Mouse (Mus musculus) E14TG2a.4 (cell line): ENCODE measurements around the gene Gtpbp10.
A peak's percentile ranks its signal among the peaks of the same experiment; 100 is the strongest.

ENCODE experiments used
- H3K27me3 ChIP-seq: 2 replicates; pipeline ENCODE4 v1.6.1; 2014; ENCODE audit warnings: low read length, control low read depth; ENCODE audit not compliant: insufficient read depth
- H3K36me3 ChIP-seq: 2 replicates; pipeline ENCODE4 v1.6.1; 2014; ENCODE audit warnings: low read length, control low read depth; ENCODE audit not compliant: insufficient read depth
- H3K4me1 ChIP-seq: replicated peaks from 2 replicates; pipeline ENCODE4 v1.6.1; 2014; ENCODE audit warnings: low read depth, low read length, control low read depth
- H3K4me3 ChIP-seq: replicated peaks from 2 replicates; pipeline ENCODE4 v1.5.1; 2014; ENCODE audit warnings: mild to moderate bottlenecking, low read length
- H3K9me3 ChIP-seq: 2 replicates; pipeline ENCODE4 v1.6.1; 2014; ENCODE audit warnings: low read length, control low read depth
- CTCF ChIP-seq: conservative IDR thresholded peaks from 2 replicates; pipeline ENCODE4 v1.5.1; 2014; ENCODE audit warnings: low read length
- NANOG ChIP-seq: IDR thresholded peaks from 2 replicates; pipeline ENCODE4 v1.6.1; 2014; ENCODE audit warnings: borderline replicate concordance, low read length, mixed read lengths
- POU5F1 ChIP-seq: IDR thresholded peaks from 2 replicates; pipeline ENCODE4 v1.6.1; 2014; ENCODE audit warnings: low read length, borderline replicate concordance

The Gtpbp10 gene

GRCm38 (mm10) chr5:5539771-5540170 is 19.6 kb downstream of the Gtpbp10 start:
- no peak overlapping the region for H3K4me3 ChIP-seq
- TF ChIP-seq POU5F1 (no peak), CTCF (no peak), NANOG (no peak)
- peaks cover 87% of the 10 kb centered on the region for H3K36me3 ChIP-seq
- no peaks in the 10 kb centered on the region for H3K27me3 ChIP-seq
- H3K4me1 ChIP-seq = peaks cover 18% of the 10 kb centered on the region
- no peaks in the 10 kb centered on the region for H3K9me3 ChIP-seq

GRCm38 (mm10) chr5:5536131-5536530 is 23.2 kb downstream of the Gtpbp10 start:
- H3K9me3 ChIP-seq = peaks cover 9% of the 10 kb centered on the region
- no peak for TF ChIP-seq POU5F1
- no peak for TF ChIP-seq CTCF
- no peak for TF ChIP-seq NANOG

GRCm38 (mm10) chr5:5533656-5534420 is 25.5 kb downstream of the Gtpbp10 start:
- no peak for TF ChIP-seq CTCF
- no peak for TF ChIP-seq NANOG
- TF ChIP-seq POU5F1 = no peak
- Histone ChIP-seq H3K4me3 (no peak overlapping the region), H3K27me3 (no peaks in the 10 kb centered on the region), H3K4me1 (no peaks in the 10 kb centered on the region), H3K36me3 (peaks cover 28% of the 10 kb centered on the region), H3K9me3 (peaks cover 13% of the 10 kb centered on the region)

More at GRCm38 (mm10) chr5:5536131-5536530, 23.2 kb downstream of the Gtpbp10 start:
- Histone ChIP-seq H3K4me3 (no peak overlapping the region), H3K4me1 (peaks cover 15% of the 10 kb centered on the region), H3K27me3 (no peaks in the 10 kb centered on the region), H3K36me3 (peaks cover 51% of the 10 kb centered on the region)

GRCm38 (mm10) chr5:5515411-5515810 is 43.9 kb downstream of the Gtpbp10 start:
- H3K9me3 ChIP-seq = no peaks in the 10 kb centered on the region
- H3K4me3 ChIP-seq = no peak overlapping the region
- TF ChIP-seq POU5F1 = no peak
- TF ChIP-seq CTCF = no peak
- no peak for TF ChIP-seq NANOG

GRCm38 (mm10) chr5:5514196-5515076 is 44.9 kb downstream of the Gtpbp10 start, which contains the start of gene Cldn12:
Cldn12 (minus strand) TSS chr5:5514958.
- no peaks in the 10 kb centered on the region for H3K27me3 ChIP-seq
- H3K4me3 ChIP-seq = peak within 1 kb of the TSS; percentile 95
- H3K4me1 ChIP-seq = peaks cover 14% of the 10 kb centered on the region
- TF ChIP-seq POU5F1 (no peak), NANOG (no peak), CTCF (no peak)
- peaks cover 29% of the 10 kb centered on the region for H3K36me3 ChIP-seq
- no peaks in the 10 kb centered on the region for H3K9me3 ChIP-seq

More at GRCm38 (mm10) chr5:5515411-5515810, 43.9 kb downstream of the Gtpbp10 start:
- Histone ChIP-seq H3K27me3 (no peaks in the 10 kb centered on the region), H3K4me1 (peaks cover 9% of the 10 kb centered on the region), H3K36me3 (peaks cover 21% of the 10 kb centered on the region)

- Histone ChIP-seq H3K36me3 (peaks cover 48% of the 10 kb centered on the region), H3K9me3 (no peaks in the 10 kb centered on the region), H3K4me1 (peaks cover 41% of the 10 kb centered on the region), H3K27me3 (no peaks in the 10 kb centered on the region), H3K4me3 (no peak overlapping the region)
- no peak for TF ChIP-seq CTCF
- no peak for TF ChIP-seq NANOG
- no peak for TF ChIP-seq POU5F1
These were observed 47.9 kb downstream of the Gtpbp10 start for GRCm38 (mm10) chr5:5511401-5511800.

- Histone ChIP-seq H3K4me3 (no peak overlapping the region), H3K36me3 (peaks cover 52% of the 10 kb centered on the region), H3K9me3 (no peaks in the 10 kb centered on the region), H3K4me1 (peaks cover 41% of the 10 kb centered on the region), H3K27me3 (no peaks in the 10 kb centered on the region)
- TF ChIP-seq NANOG = no peak
- no peak for TF ChIP-seq POU5F1
These were observed 48.3 kb downstream of the Gtpbp10 start for GRCm38 (mm10) chr5:5510989-5511388.

- Histone ChIP-seq H3K4me3 (no peak overlapping the region), H3K36me3 (peaks cover 54% of the 10 kb centered on the region), H3K9me3 (no peaks in the 10 kb centered on the region), H3K27me3 (no peaks in the 10 kb centered on the region), H3K4me1 (peaks cover 43% of the 10 kb centered on the region)
- no peak for TF ChIP-seq NANOG
- no peak for TF ChIP-seq CTCF
- no peak for TF ChIP-seq POU5F1
These were observed 48.9 kb downstream of the Gtpbp10 start for GRCm38 (mm10) chr5:5510304-5510887.
